12 mouse cellular contexts compared by ENCODE assay signal in genomic region chr3:31060745-31061102, GRCm38 (mm10). TPM values are rescaled to one million over a fixed set of nuclear protein-coding genes. Genes with fewer than 3 reads are reported as not detected.
A peak's percentile ranks its signal among the peaks of the same experiment; 100 is the strongest.
DNase-seq lines count a peak whose midpoint lies in the region; ATAC-seq and TF ChIP-seq lines count a peak whose summit lies in the region.
"Had no signal": no experiment of that assay in that cellular context is flagged by ENCODE, and none has a peak within 500 bp of the region (broad histone marks: within the 10 kb centered on the region; RNA-seq: fewer than 3 reads in every experiment).

No protein-coding gene starts in this region.

- ATAC-seq in lung, postnatal 0 days = no peak

- H3K9ac ChIP-seq in lung, postnatal 0 days (replicated peaks; ENCODE audit: low read depth) = no peak overlapping the region
- H3K9ac ChIP-seq: neural tube, embryonic 12.5 days had no signal

- H3K9me3 ChIP-seq in lung, postnatal 0 days (ENCODE audit: low read length) = no peaks in the 10 kb centered on the region
- H3K9me3 ChIP-seq in embryonic facial prominence, embryonic 10.5 days = no peaks in the 10 kb centered on the region
- H3K9me3 ChIP-seq: G1E; neural tube, embryonic 12.5 days had no signal

- 0 out of 2 replicates have a peak, but pooled peaks cover 2% of the 10 kb centered on the region for H3K4me1 ChIP-seq in lung, postnatal 0 days (ENCODE audit: insufficient read depth, low read depth, low read length)
- peaks cover 20% of the 10 kb centered on the region for H3K4me1 ChIP-seq in embryonic facial prominence, embryonic 10.5 days

- WGBS in lung, postnatal 0 days = 83% methylated on average over 8 of the region's 8 CpGs
- 82% methylated on average over 8 of the region's 8 CpGs for WGBS in embryonic facial prominence, embryonic 10.5 days

- TF ChIP-seq EP300 in lung, postnatal 0 days (IDR thresholded peaks at IDR 0.05) = no peak

- H3K4me2 ChIP-seq in lung, postnatal 0 days (replicated peaks; ENCODE audit: low read depth, low read length) = no peak overlapping the region
- H3K4me2 ChIP-seq in myocyte (ENCODE audit: low read depth) = peak overlapping the region; percentile 80
- H3K4me2 ChIP-seq: neural tube, embryonic 12.5 days had no signal

- H3K36me3 ChIP-seq in lung, postnatal 0 days (ENCODE audit: insufficient read depth, low read length) = no peaks in the 10 kb centered on the region
- no peaks in the 10 kb centered on the region for H3K36me3 ChIP-seq in embryonic facial prominence, embryonic 10.5 days (replicated peaks)
- H3K36me3 ChIP-seq in myocyte (ENCODE audit: control insufficient read depth, insufficient read depth) = no peaks in the 10 kb centered on the region
- H3K36me3 ChIP-seq: G1E; neural tube, embryonic 12.5 days had no signal

- DNase-seq in lung, postnatal 0 days (ENCODE audit: low spot score) = no peak
- no peak for DNase-seq in lung, adult 18-20 months
- DNase-seq in MN1 (ENCODE audit: low spot score) (peak; percentile 74), adipocyte (ENCODE audit: low spot score) (no peak)
- DNase-seq in embryonic facial prominence, embryonic 10.5 days (ENCODE audit: low spot score) = no peak
- DNase-seq in layer of hippocampus, postnatal 14 days (ENCODE audit: low spot score in 2 of 2) = no peak
- DNase-seq in layer of hippocampus, adult 2 months (ENCODE audit: low spot score in 2 of 2) = no peak
- DNase-seq: kidney, adult 9 months; right cerebral cortex, adult 18-20 months had no signal

- H3K79me2 ChIP-seq in myocyte (ENCODE audit: control insufficient read depth, insufficient read depth) = no peaks in the 10 kb centered on the region

- H3K4me3 ChIP-seq in lung, postnatal 0 days (ENCODE audit: low read depth, low read length) = no peak overlapping the region
- H3K4me3 ChIP-seq in embryonic facial prominence, embryonic 10.5 days = no peak overlapping the region
- H3K4me3 ChIP-seq in myocyte = no peak overlapping the region
- H3K4me3 ChIP-seq in layer of hippocampus, adult 2 months = no peak overlapping the region
- H3K4me3 ChIP-seq: neural tube, embryonic 12.5 days had no signal

- H3ac ChIP-seq in myocyte (ENCODE audit: control insufficient read depth, insufficient read length) = no peak overlapping the region

- no peaks in the 10 kb centered on the region for H3K27me3 ChIP-seq in lung, postnatal 0 days (replicated peaks; ENCODE audit: insufficient read depth, low read length)
- H3K27me3 ChIP-seq in embryonic facial prominence, embryonic 10.5 days (replicated peaks; ENCODE audit: low read depth, poor library complexity, severe bottlenecking) = no peaks in the 10 kb centered on the region
- H3K27me3 ChIP-seq in myocyte (ENCODE audit: control insufficient read depth, insufficient read depth, insufficient read length) = no peaks in the 10 kb centered on the region
- H3K27me3 ChIP-seq: neural tube, embryonic 12.5 days had no signal

- no peak for TF ChIP-seq POLR2A in myocyte (IDR thresholded peaks at IDR 0.05; ENCODE audit: insufficient read length, low read depth)

- no peak overlapping the region for H3K27ac ChIP-seq in lung, postnatal 0 days (ENCODE audit: low read length)
- H3K27ac ChIP-seq in embryonic facial prominence, embryonic 10.5 days (replicated peaks) = peak overlapping the region; percentile 66; the same call in 1 of the 2 replicates
- H3K27ac ChIP-seq in layer of hippocampus, adult 2 months = no peak overlapping the region
- H3K27ac ChIP-seq: neural tube, embryonic 12.5 days had no signal

- TF ChIP-seq CTCF in lung, postnatal 0 days (IDR thresholded peaks at IDR 0.05) = peak; percentile 23; the same call in 1 of the 2 replicates
- no peak; the same call in 1 of the 2 replicates for TF ChIP-seq CTCF in layer of hippocampus, adult 2 months (conservative IDR thresholded peaks at IDR 0.05)

TF ChIP-seq in myocyte, 11 proteins besides CTCF, POLR2A, EP300 and RAD21:
- no peak for TF ChIP-seq MYOG (IDR thresholded peaks at IDR 0.05; ENCODE audit: control insufficient read depth in 1 of 3, insufficient read depth in 1 of 3, insufficient read length in 2 of 3, low read depth in 2 of 3)
- TF ChIP-seq E2F4 (IDR thresholded peaks at IDR 0.05; ENCODE audit: insufficient read depth) = no peak

RNA-seq across cellular contexts. Expression of gene Skil, which starts 34.1 kb away (rescaled TPM):
- polyA plus RNA-seq in lung, postnatal 0 days (2015; fragmentation: Nextera tagmentation; extraction: Ambion mirVana) = 24.8 and 29.6 TPM in 2 replicates
- 32.5 and 33.6 TPM in 2 replicates for polyA plus RNA-seq in embryonic facial prominence, embryonic 10.5 days (2016; fragmentation: Nextera tagmentation; extraction: Ambion mirVana)
- polyA plus RNA-seq in myocyte (2012; fragmentation: generic; extraction: Trizol) = 11.2 TPM
- 10 to 100 TPM; 62.7 to 63.9 TPM for total RNA-seq in layer of hippocampus, postnatal 14 days (2021)
- 10 to 100 TPM; 64.9 to 68.3 TPM for total RNA-seq in layer of hippocampus, adult 2 months (2021)
